Mouse (Mus musculus): ENCODE measurements around the gene Phyhipl.

Phyhipl gene

GRCm38 (mm10) chr10:70533301-70533781, 122.4 kb downstream of the Phyhipl start:
- CTCF ChIA-PET, result no interaction called here

GRCm38 (mm10) chr10:70532249-70532648, 123.5 kb downstream of the Phyhipl start:
- CTCF ChIA-PET, result no interaction called here

- CTCF ChIA-PET, result no interaction called here
Observed at GRCm38 (mm10) chr10:70530185-70530823, 125.5 kb downstream of the Phyhipl start.

- CTCF ChIA-PET, result no interaction called here
Observed at GRCm38 (mm10) chr10:70521379-70521778, 134.4 kb downstream of the Phyhipl start.

- CTCF ChIA-PET, result no interaction called here
Observed at GRCm38 (mm10) chr10:70520143-70521131, 135.3 kb downstream of the Phyhipl start.

- CTCF ChIA-PET, result no interaction called here
Observed at GRCm38 (mm10) chr10:70519640-70520099, 136.1 kb downstream of the Phyhipl start.

- CTCF ChIA-PET, result no interaction called here
Observed at GRCm38 (mm10) chr10:70516661-70517060, 139.1 kb downstream of the Phyhipl start.

- CTCF ChIA-PET, result no interaction called here
Observed at GRCm38 (mm10) chr10:70514848-70515247, 140.9 kb downstream of the Phyhipl start.

- CTCF ChIA-PET, result no interaction called here
Observed at GRCm38 (mm10) chr10:70507880-70508279, 147.9 kb downstream of the Phyhipl start.

All from spleen, embryonic (tissue).